Mouse (Mus musculus) limb, embryonic 11.5 days (tissue): Measurements from ENCODE around the gene Ccdc18. TPM values are rescaled to one million over a fixed set of nuclear protein-coding genes. Genes with fewer than 3 reads are reported as not detected.
"Not testable (repeated sequence)": the region's sequence is repeated elsewhere in the genome, so short reads cannot be mapped to it uniquely, and the experiment has no call there.

Experiments used
- ATAC-seq: fragments of 200-750 bp; cut with Nextera tagmentation; 2 replicates; pipeline ENCODE4 v1.8.0; 2017; ENCODE audit warnings: low read depth; ENCODE audit not compliant: insufficient number of reproducible peaks, low FRiP score, low TSS enrichment
- DNase-seq: peaks from one replicate; pipeline ENCODE4 v3.0.0-alpha.2; 2015; ENCODE audit warnings: low spot score
- H3K27ac ChIP-seq: fragments of 300-500 bp; sonication (generic); replicated peaks from 2 replicates; pipeline ENCODE4 v1.5.1; 2014; ENCODE audit warnings: low read depth, mild to moderate bottlenecking, low read length
- H3K27me3 ChIP-seq: fragments of 300-500 bp; sonication (generic); 2 replicates; pipeline ENCODE4 v1.6.1; 2014; ENCODE audit warnings: mild to moderate bottlenecking, low read length, mixed read lengths; ENCODE audit not compliant: control insufficient read depth, insufficient read depth
- H3K36me3 ChIP-seq: fragments of 300-500 bp; sonication (generic); 2 replicates; pipeline ENCODE4 v1.6.1; 2014; ENCODE audit warnings: mild to moderate bottlenecking, low read length, moderate library complexity, mixed read lengths; ENCODE audit not compliant: control insufficient read depth, insufficient read depth
- H3K4me1 ChIP-seq: fragments of 300-500 bp; sonication (generic); 2 replicates; pipeline ENCODE4 v1.6.1; 2014; ENCODE audit warnings: low read length, mixed read lengths; ENCODE audit not compliant: control insufficient read depth, insufficient read depth
- H3K4me2 ChIP-seq: fragments of 300-500 bp; sonication (generic); 2 replicates; pipeline ENCODE4 v1.6.1; 2014; ENCODE audit warnings: low read depth, mild to moderate bottlenecking, moderate library complexity; ENCODE audit not compliant: severe bottlenecking
- H3K4me3 ChIP-seq: fragments of 300-500 bp; sonication (generic); 2 replicates; pipeline ENCODE4 v1.5.1; 2014; ENCODE audit warnings: low read depth, low read length
- H3K9ac ChIP-seq: fragments of 300-500 bp; sonication (generic); 2 replicates; pipeline ENCODE4 v1.6.1; 2014; ENCODE audit warnings: mild to moderate bottlenecking, low read length
- H3K9me3 ChIP-seq: fragments of 300-500 bp; sonication (generic); 2 replicates; pipeline ENCODE4 v1.6.1; 2016; ENCODE audit warnings: low read length; ENCODE audit not compliant: control insufficient read depth
- WGBS: fragments of 180-500 bp; shearing (Covaris S2); extraction: QIAGEN DNeasy Blood & Tissue Kit; methylation state at CpG from one replicate; pipeline ENCODE4 v1.1.7; 2014; 5-methylcytosine and 5-hydroxymethylcytosine counted together
- polyA plus RNA-seq: library from polyadenylated mRNA; unstranded; fragments of >200 nt; fragmentation: Nextera tagmentation; extraction: Ambion mirVana; gene quantifications from 2 replicates; pipeline ENCODE4 v1.2.1, GENCODE M21; 2014

Gene Ccdc18
- polyA plus RNA-seq, 1 experiment from 2014 or later: 12.6 TPM

DNA sequence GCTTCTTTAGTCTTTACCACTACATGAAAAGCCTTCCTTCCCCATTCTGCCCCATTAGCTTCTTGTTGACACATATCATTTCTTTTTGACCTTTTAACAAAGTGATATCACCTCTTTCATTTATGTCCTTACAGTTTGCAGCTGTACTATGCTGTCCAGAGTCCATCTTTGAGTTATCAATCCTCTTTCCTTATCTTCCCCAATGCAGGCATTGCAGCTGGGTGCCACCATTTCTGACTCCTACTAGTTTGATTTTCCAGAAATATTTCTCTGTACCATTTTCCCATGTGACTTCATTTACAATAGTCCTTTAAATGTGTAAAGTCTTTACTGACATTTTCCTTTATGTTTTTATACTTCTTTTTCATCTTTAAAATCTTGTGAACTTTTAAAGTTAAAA lies 134.3 kb downstream of the Ccdc18 start:
- Histone ChIP-seq H3K4me2 (no peak overlapping the region), H3K36me3 (no peaks in the 10 kb centered on the region), H3K4me1 (no peaks in the 10 kb centered on the region), H3K9me3 (no peaks in the 10 kb centered on the region), H3K27ac (no peak overlapping the region), H3K9ac (no peak overlapping the region), H3K4me3 (no peak overlapping the region), H3K27me3 (no peaks in the 10 kb centered on the region)
- DNase-seq: no peak
- ATAC-seq: no peak

DNA sequence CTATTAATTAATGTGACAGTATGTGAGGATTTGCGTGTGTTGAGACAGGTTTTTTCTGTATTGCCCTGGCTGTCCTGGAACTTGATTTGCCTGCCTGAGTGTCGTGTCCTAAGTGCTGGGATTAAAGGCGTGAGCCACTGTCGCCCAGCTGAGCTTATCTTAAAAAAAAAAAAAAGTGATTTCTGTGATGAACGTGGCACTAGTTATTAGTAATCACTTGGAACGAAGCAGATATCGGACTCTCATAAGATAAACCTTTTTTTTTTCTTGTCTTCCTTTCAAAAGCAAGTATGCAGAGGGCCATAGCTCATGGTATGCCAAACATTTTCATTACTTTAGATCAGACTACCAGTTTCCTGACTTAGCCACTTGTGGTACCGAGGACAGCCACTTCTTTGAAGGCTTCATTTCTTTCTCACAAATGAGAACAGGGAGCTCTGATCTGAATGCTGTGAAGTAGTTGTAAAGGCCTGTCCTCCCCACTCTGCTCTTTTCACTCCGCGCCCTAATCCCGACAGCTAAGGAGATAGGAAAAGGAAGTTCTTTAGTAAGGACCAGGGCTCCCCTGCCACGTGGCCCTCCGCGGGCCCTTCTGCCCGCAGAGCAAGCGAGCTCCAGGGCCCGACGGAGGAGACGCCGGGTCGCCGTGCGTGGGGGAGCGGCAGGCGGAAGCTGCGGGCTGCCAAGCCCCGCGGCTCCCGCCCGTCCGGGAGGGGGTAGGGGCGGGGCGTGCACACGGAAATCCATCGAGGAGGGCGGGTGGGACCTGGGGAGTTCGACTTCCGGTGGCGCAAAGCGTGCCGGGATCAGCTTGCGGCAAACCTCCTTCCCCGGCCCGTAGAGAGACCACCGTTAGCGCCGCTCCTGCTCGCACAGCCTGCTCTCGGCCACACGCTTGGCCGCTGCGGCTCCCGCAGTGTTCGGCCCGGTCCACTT lies 135.7 kb downstream of the Ccdc18 start, which contains the start of gene Dr1:
TSS of gene Dr1 (plus strand) at position 771 of the 936 bp plus-strand sequence.
- Histone ChIP-seq H3K27me3 (no peaks in the 10 kb centered on the region), H3K4me2 (peak within 1 kb of the TSS; percentile 97), H3K4me3 (peak within 1 kb of the TSS; percentile 98), H3K9me3 (no peaks in the 10 kb centered on the region), H3K27ac (peak within 1 kb of the TSS; percentile 85), H3K36me3 (no peaks in the 10 kb centered on the region), H3K9ac (peak within 1 kb of the TSS; percentile 93), H3K4me1 (no peaks in the 10 kb centered on the region)
- ATAC-seq: peak; percentile 96
- peak; percentile 88 for DNase-seq
- WGBS: 4% methylated on average over 53 of the region's 55 CpGs

DNA sequence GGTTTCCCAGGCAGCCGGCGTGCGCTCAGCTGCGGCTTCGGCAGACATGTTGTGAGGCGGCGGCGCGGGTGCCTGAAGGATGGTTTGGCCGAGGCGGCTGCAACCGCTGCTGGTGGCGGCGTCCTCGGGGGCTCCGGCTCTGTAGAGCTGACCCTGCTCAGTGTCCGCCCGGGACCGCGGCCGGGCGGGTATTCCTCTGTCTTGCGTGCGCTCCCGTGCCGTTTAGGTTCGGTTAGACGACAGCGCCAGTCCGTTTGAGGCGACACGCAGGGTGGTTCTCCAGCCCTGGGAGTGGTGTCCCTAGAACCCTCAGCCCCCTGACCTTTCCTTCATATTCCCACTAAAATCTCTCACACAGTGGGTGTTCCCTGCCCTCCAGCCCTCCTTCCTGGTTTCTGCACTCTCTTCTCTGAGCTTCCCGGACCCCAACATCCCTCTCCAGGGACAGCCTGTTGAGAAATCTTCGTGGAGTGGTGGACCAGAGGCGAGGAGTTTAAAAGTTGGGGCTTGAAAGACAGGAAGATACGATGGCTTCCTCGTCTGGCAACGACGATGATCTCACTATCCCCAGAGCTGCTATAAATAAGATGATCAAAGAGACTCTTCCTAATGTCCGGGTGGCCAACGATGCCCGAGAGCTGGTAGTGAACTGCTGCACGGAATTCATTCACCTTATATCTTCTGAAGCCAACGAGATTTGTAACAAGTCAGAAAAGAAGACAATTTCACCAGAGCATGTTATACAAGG lies 136.6 kb downstream of the Ccdc18 start:
- no peaks in the 10 kb centered on the region for H3K4me1 ChIP-seq
- H3K4me2 ChIP-seq: peak overlapping the region; percentile 97
- no peaks in the 10 kb centered on the region for H3K9me3 ChIP-seq
- peak overlapping the region; percentile 85 for H3K27ac ChIP-seq
- H3K27me3 ChIP-seq: no peaks in the 10 kb centered on the region
- peak overlapping the region; percentile 98 for H3K4me3 ChIP-seq
- no peaks in the 10 kb centered on the region for H3K36me3 ChIP-seq
- WGBS: under 1% methylated on average over 44 of the region's 44 CpGs
- ATAC-seq: no peak
- no peak for DNase-seq
- peak overlapping the region; percentile 93 for H3K9ac ChIP-seq

DNA sequence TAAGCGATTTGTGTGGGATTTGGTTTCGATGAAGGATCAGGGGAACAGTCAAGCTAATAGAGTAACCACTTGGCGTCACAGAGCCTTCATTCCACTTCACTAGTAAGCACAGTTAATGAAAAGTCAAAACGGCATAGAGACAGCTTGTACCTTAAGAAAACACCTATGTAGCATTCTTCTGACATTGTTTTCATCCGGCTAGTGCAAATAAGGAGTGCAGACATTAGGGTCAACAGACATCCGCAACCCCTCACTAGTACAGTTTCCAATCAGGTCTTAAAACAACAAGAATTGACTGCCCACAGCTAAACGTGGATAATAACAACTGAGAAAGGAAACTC lies 137.1 kb downstream of the Ccdc18 start:
- Histone ChIP-seq H3K4me3 (peak overlapping the region; percentile 98), H3K4me1 (no peaks in the 10 kb centered on the region), H3K9ac (peak overlapping the region; percentile 93), H3K27me3 (no peaks in the 10 kb centered on the region), H3K4me2 (peak overlapping the region; percentile 97), H3K27ac (no peak overlapping the region), H3K36me3 (no peaks in the 10 kb centered on the region), H3K9me3 (no peaks in the 10 kb centered on the region)
- no peak for DNase-seq
- WGBS: 17% methylated on average over 7 of the region's 7 CpGs
- ATAC-seq: no peak

DNA sequence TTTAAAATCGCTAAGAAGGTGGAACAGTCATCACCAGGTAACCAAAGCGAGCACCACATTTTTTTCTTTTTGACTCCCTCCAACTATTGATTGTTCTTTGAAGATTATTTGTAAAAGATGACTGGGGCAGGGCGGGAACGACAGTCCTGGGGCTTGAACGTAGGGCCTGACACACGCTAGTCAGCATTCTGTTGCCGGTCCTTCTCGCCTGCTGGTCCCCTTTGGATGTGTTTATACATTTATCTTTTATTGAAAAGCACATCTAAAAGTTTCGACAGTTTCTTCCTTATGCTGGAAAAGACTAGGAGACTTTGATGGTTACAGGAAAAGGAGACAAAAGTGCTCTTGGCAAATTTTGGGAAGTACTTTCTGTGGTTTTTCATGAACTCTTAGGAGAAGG lies 137.7 kb downstream of the Ccdc18 start:
- ATAC-seq: no peak
- WGBS: 56% methylated on average over 9 of the region's 9 CpGs

DNA sequence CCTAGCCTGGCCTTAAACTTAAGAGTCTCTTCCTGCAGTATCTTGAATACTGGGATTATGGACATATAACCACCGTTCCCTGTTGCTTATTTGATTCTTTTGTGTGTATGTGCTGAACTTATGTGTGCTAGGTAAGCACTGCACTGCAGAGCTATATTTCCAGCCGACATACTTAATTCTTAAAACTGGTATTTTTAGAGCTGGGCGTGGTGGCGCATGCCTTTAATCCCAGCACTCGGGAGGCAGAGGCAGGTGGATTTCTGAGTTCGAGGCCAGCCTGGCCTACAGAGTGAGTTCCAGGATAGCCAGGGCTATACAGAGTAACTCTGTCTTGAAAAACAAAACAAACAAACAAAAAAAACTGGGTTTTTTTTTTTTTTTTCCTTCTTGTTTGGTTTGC lies 138.7 kb downstream of the Ccdc18 start:
- H3K4me1 ChIP-seq, H3K9ac ChIP-seq, H3K9me3 ChIP-seq, DNase-seq, H3K27me3 ChIP-seq, H3K4me3 ChIP-seq, H3K4me2 ChIP-seq, ATAC-seq, H3K36me3 ChIP-seq, H3K27ac ChIP-seq: not testable (repeated sequence)
- 94% methylated on average over 6 of the region's 6 CpGs for WGBS

More for the DNA sequence above, 137.7 kb downstream of the Ccdc18 start:
- H3K27me3 ChIP-seq: no peaks in the 10 kb centered on the region
- H3K4me2 ChIP-seq: peak overlapping the region; percentile 97
- H3K4me1 ChIP-seq: no peaks in the 10 kb centered on the region
- no peaks in the 10 kb centered on the region for H3K9me3 ChIP-seq
- H3K36me3 ChIP-seq: no peaks in the 10 kb centered on the region
- H3K4me3 ChIP-seq: peak overlapping the region; percentile 98
- 0 out of 2 replicates have a peak overlapping the region, but pooled peaks have one; percentile 34 for H3K9ac ChIP-seq
- no peak overlapping the region for H3K27ac ChIP-seq
- no peak for DNase-seq

Other genes with a start within 250 kb of the Ccdc18 start
- 91.0 and 95.9 TPM in 2 replicates for gene Rpl5, start 232.4 kb upstream of the Ccdc18 start, polyA plus RNA-seq
- 17.6 and 18.8 TPM in 2 replicates for gene Fam69a, start 145.8 kb upstream of the Ccdc18 start, polyA plus RNA-seq
- 170 and 172 TPM in 2 replicates for gene Mtf2, start 67.2 kb upstream of the Ccdc18 start, polyA plus RNA-seq
- gene Tmed5, start 255 bp upstream of the Ccdc18 start, polyA plus RNA-seq: 26.1 and 28.1 TPM in 2 replicates
- gene Dr1, start 136.0 kb downstream of the Ccdc18 start, polyA plus RNA-seq: 53.0 and 58.0 TPM in 2 replicates
- 3.1 and 3.6 TPM in 2 replicates for gene Pigg, start 179.7 kb downstream of the Ccdc18 start, polyA plus RNA-seq
- not detected in 2 replicates for gene Gm42517, start 235.0 kb downstream of the Ccdc18 start, polyA plus RNA-seq